Mouse (Mus musculus): Measurements from ENCODE around the gene Ei24. TPM values are rescaled to one million over a fixed set of nuclear protein-coding genes. Genes with fewer than 3 reads are reported as not detected.
A peak's percentile ranks its signal among the peaks of the same experiment; 100 is the strongest.

The Ei24 gene
- polyA plus RNA-seq, 2 experiments: 58.1 to 85.9 TPM

GRCm38 (mm10) chr9:36831401-36831800 lies 34.2 kb upstream of the Ei24 start:
- no peak for TF ChIP-seq POLR2A (IDR thresholded peaks at IDR 0.05; ENCODE audit: borderline replicate concordance, extremely low read depth, insufficient read depth, insufficient read length)
- H3K4me2 ChIP-seq (replicated peaks; ENCODE audit: low read depth, low read length, severe bottlenecking): no peak overlapping the region
- no peak overlapping the region for H3K27ac ChIP-seq (replicated peaks; ENCODE audit: low read depth, low read length)
- WGBS: 75% methylated on average over 6 of the region's 6 CpGs
- H3K27me3 ChIP-seq (ENCODE audit: control insufficient read depth, insufficient read depth, low read length): peaks cover 12% of the 10 kb centered on the region
- no peak overlapping the region for H3K9ac ChIP-seq (ENCODE audit: low read depth, low read length, severe bottlenecking)
- H3K4me3 ChIP-seq (replicated peaks; ENCODE audit: low read length): no peak overlapping the region
- DNase-seq (ENCODE audit: low spot score): no peak
- no peaks in the 10 kb centered on the region for H3K4me1 ChIP-seq (ENCODE audit: control insufficient read depth, insufficient read depth, low read length)
- no peaks in the 10 kb centered on the region for H3K9me3 ChIP-seq (ENCODE audit: control insufficient read depth, low read length)
- no peak for ATAC-seq (ENCODE audit: low FRiP score, low read depth)
- H3K36me3 ChIP-seq (ENCODE audit: control insufficient read depth, insufficient read depth, low read length): no peaks in the 10 kb centered on the region

GRCm38 (mm10) chr9:36826612-36827363 lies 29.6 kb upstream of the Ei24 start:
- TF ChIP-seq POLR2A (IDR thresholded peaks at IDR 0.05; ENCODE audit: borderline replicate concordance, extremely low read depth, insufficient read depth, insufficient read length): no peak
- 63% methylated on average over 2 of the region's 2 CpGs for WGBS
- H3K4me2 ChIP-seq (replicated peaks; ENCODE audit: low read depth, low read length, severe bottlenecking): no peak overlapping the region
- DNase-seq (ENCODE audit: low spot score) (no peak), ATAC-seq (ENCODE audit: low FRiP score, low read depth) (no peak)
- H3K9ac ChIP-seq (ENCODE audit: low read depth, low read length, severe bottlenecking): no peak overlapping the region
- H3K27me3 ChIP-seq (ENCODE audit: control insufficient read depth, insufficient read depth, low read length): 0 out of 2 replicates have a peak, but pooled peaks cover 4% of the 10 kb centered on the region
- peaks cover 3% of the 10 kb centered on the region; the same call in 1 of the 2 replicates for H3K4me1 ChIP-seq (ENCODE audit: control insufficient read depth, insufficient read depth, low read length)
- H3K9me3 ChIP-seq (ENCODE audit: control insufficient read depth, low read length): no peaks in the 10 kb centered on the region
- no peak overlapping the region for H3K4me3 ChIP-seq (replicated peaks; ENCODE audit: low read length)
- H3K36me3 ChIP-seq (ENCODE audit: control insufficient read depth, insufficient read depth, low read length): no peaks in the 10 kb centered on the region
- H3K27ac ChIP-seq (replicated peaks; ENCODE audit: low read depth, low read length): no peak overlapping the region

GRCm38 (mm10) chr9:36822024-36822423 lies 24.8 kb upstream of the Ei24 start:
- Histone ChIP-seq H3K9me3 (ENCODE audit: control insufficient read depth, low read length) (no peaks in the 10 kb centered on the region), H3K4me1 (ENCODE audit: control insufficient read depth, insufficient read depth, low read length) (peaks cover 9% of the 10 kb centered on the region; the same call in 1 of the 2 replicates), H3K27ac (replicated peaks; ENCODE audit: low read depth, low read length) (0 out of 2 replicates have a peak overlapping the region, but pooled peaks have one; percentile 19), H3K4me3 (replicated peaks; ENCODE audit: low read length) (no peak overlapping the region), H3K36me3 (ENCODE audit: control insufficient read depth, insufficient read depth, low read length) (no peaks in the 10 kb centered on the region), H3K4me2 (replicated peaks; ENCODE audit: low read depth, low read length, severe bottlenecking) (peak overlapping the region; percentile 43), H3K9ac (ENCODE audit: low read depth, low read length, severe bottlenecking) (no peak overlapping the region), H3K27me3 (ENCODE audit: control insufficient read depth, insufficient read depth, low read length) (no peaks in the 10 kb centered on the region)
- WGBS: 28% methylated on average over 2 of the region's 2 CpGs
- ATAC-seq (ENCODE audit: low FRiP score, low read depth) (no peak), DNase-seq (ENCODE audit: low spot score) (no peak)
- TF ChIP-seq POLR2A (IDR thresholded peaks at IDR 0.05; ENCODE audit: borderline replicate concordance, extremely low read depth, insufficient read depth, insufficient read length): no peak

- Histone ChIP-seq H3K27me3 (ENCODE audit: control insufficient read depth, insufficient read depth, low read length) (no peaks in the 10 kb centered on the region), H3K4me2 (replicated peaks; ENCODE audit: low read depth, low read length, severe bottlenecking) (peak within 1 kb of the TSS; percentile 43), H3K4me1 (ENCODE audit: control insufficient read depth, insufficient read depth, low read length) (peaks cover 9% of the 10 kb centered on the region; the same call in 1 of the 2 replicates), H3K9me3 (ENCODE audit: control insufficient read depth, low read length) (no peaks in the 10 kb centered on the region), H3K4me3 (replicated peaks; ENCODE audit: low read length) (peak within 1 kb of the TSS; percentile 9), H3K36me3 (ENCODE audit: control insufficient read depth, insufficient read depth, low read length) (no peaks in the 10 kb centered on the region), H3K9ac (ENCODE audit: low read depth, low read length, severe bottlenecking) (peak within 1 kb of the TSS; percentile 31; the same call in 1 of the 2 replicates), H3K27ac (replicated peaks; ENCODE audit: low read depth, low read length) (0 out of 2 replicates have a peak within 1 kb of the TSS, but pooled peaks have one; percentile 19)
- ATAC-seq (ENCODE audit: low FRiP score, low read depth) (peak; percentile 89), DNase-seq (ENCODE audit: low spot score) (peak; percentile 67)
- no peak for TF ChIP-seq POLR2A (IDR thresholded peaks at IDR 0.05; ENCODE audit: borderline replicate concordance, extremely low read depth, insufficient read depth, insufficient read length)
- 2% methylated on average over 8 of the region's 8 CpGs for WGBS
Observed at GRCm38 (mm10) chr9:36821644-36822000, 24.4 kb upstream of the Ei24 start, which contains the start of gene Fez1. Gene Fez1, plus strand, starts transcription at chr9:36821864.

- ATAC-seq (ENCODE audit: low FRiP score, low read depth) (peak; percentile 69; the same call in 1 of the 2 replicates), DNase-seq (ENCODE audit: low spot score) (no peak)
- WGBS: 49% methylated on average over 9 of the region's 9 CpGs
- no peak overlapping the region for H3K27ac ChIP-seq (replicated peaks; ENCODE audit: low read depth, low read length)
- peak overlapping the region; percentile 9 for H3K4me3 ChIP-seq (replicated peaks; ENCODE audit: low read length)
- peaks cover 9% of the 10 kb centered on the region; the same call in 1 of the 2 replicates for H3K4me1 ChIP-seq (ENCODE audit: control insufficient read depth, insufficient read depth, low read length)
- peak overlapping the region; percentile 31; the same call in 1 of the 2 replicates for H3K9ac ChIP-seq (ENCODE audit: low read depth, low read length, severe bottlenecking)
- H3K27me3 ChIP-seq (ENCODE audit: control insufficient read depth, insufficient read depth, low read length): no peaks in the 10 kb centered on the region
- no peak for TF ChIP-seq POLR2A (IDR thresholded peaks at IDR 0.05; ENCODE audit: borderline replicate concordance, extremely low read depth, insufficient read depth, insufficient read length)
- H3K4me2 ChIP-seq (replicated peaks; ENCODE audit: low read depth, low read length, severe bottlenecking): peak overlapping the region; percentile 43
- no peaks in the 10 kb centered on the region for H3K9me3 ChIP-seq (ENCODE audit: control insufficient read depth, low read length)
- H3K36me3 ChIP-seq (ENCODE audit: control insufficient read depth, insufficient read depth, low read length): no peaks in the 10 kb centered on the region
Observed at GRCm38 (mm10) chr9:36820969-36821643, 23.9 kb upstream of the Ei24 start.
